Mouse (Mus musculus): Measurements from ENCODE around the gene Lrrc4c. TPM values are rescaled to one million over a fixed set of nuclear protein-coding genes. Genes with fewer than 3 reads are reported as not detected.

The Lrrc4c gene
- polyA plus RNA-seq, 1 experiment from 2014 or later = 6.7 TPM

DNA sequence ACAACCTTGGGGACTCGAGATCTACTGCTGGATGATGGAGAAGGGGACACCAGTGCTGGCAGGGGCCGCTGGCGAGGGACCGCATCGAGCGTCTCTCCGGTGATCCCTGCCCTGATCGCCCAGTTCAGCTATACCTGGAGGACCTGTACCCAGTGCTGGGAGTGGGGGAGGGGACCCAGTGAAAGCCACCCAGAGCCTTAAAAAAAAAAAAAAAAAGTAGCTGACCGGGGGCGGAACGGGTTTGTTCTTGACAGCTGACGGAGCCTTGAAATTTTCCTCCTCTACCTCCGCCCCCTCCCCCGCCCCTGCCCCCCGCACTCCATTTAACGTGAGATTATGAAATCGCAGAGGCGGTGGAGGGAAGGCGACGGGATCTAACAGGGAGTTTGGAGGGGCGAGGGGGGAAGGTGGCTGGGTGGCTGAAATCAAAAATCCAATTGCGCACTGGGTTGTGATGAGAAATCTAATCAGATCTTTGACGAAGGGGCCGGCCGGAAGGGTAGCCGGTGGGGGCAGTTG is 1149.1 kb downstream of the Lrrc4c start:
- peak; percentile 78 for DNase-seq (ENCODE audit: low spot score)
- under 1% methylated on average over 26 of the region's 26 CpGs for WGBS
- peak overlapping the region; percentile 57 for H3K9ac ChIP-seq (ENCODE audit: low read length)
- ATAC-seq (replicated peaks; ENCODE audit: low FRiP score) = peak; percentile 77
- H3K4me3 ChIP-seq (ENCODE audit: low read depth, low read length) = peak overlapping the region; percentile 44
- H3K36me3 ChIP-seq (ENCODE audit: control insufficient read depth, insufficient read depth, low read length) = no peaks in the 10 kb centered on the region
- H3K4me2 ChIP-seq (ENCODE audit: low read depth, low read length, severe bottlenecking) = peak overlapping the region; percentile 84
- no peaks in the 10 kb centered on the region for H3K9me3 ChIP-seq (ENCODE audit: control insufficient read depth, low read length)
- no peaks in the 10 kb centered on the region for H3K27me3 ChIP-seq (ENCODE audit: control insufficient read depth, insufficient read depth, low read length)
- no peaks in the 10 kb centered on the region for H3K4me1 ChIP-seq (replicated peaks; ENCODE audit: control insufficient read depth, insufficient read depth, low read length)
- peak overlapping the region; percentile 63 for H3K27ac ChIP-seq (ENCODE audit: low read depth, low read length)

DNA sequence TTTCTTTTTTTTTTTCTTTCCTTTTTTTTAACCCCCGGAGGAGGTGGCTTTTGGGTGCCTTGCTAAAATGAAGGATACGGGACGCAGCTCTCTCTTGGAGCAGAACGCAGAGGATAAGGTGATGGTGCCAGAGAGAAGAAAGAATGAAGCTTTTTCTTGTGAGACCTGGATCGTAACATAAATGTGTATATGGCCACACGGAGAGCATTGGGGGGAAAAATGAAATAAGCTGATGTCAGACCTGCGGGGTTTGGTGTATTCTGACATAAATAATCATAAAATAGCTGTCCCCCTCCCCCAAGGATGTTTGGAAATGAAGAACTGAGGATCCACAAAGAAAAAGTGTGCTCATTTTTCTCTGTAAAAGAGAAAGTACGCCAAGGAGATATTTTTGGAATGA is 1149.7 kb downstream of the Lrrc4c start:
- peak overlapping the region; percentile 84 for H3K4me2 ChIP-seq (ENCODE audit: low read depth, low read length, severe bottlenecking)
- H3K27ac ChIP-seq (ENCODE audit: low read depth, low read length) = peak overlapping the region; percentile 63; the same call in 1 of the 2 replicates
- peak overlapping the region; percentile 44 for H3K4me3 ChIP-seq (ENCODE audit: low read depth, low read length)
- 7% methylated on average over 8 of the region's 8 CpGs for WGBS
- peak overlapping the region; percentile 57 for H3K9ac ChIP-seq (ENCODE audit: low read length)
- no peak for DNase-seq (ENCODE audit: low spot score)
- H3K4me1 ChIP-seq (replicated peaks; ENCODE audit: control insufficient read depth, insufficient read depth, low read length) = no peaks in the 10 kb centered on the region
- no peaks in the 10 kb centered on the region for H3K36me3 ChIP-seq (ENCODE audit: control insufficient read depth, insufficient read depth, low read length)
- no peaks in the 10 kb centered on the region for H3K9me3 ChIP-seq (ENCODE audit: control insufficient read depth, low read length)
- ATAC-seq (replicated peaks; ENCODE audit: low FRiP score) = no peak
- no peaks in the 10 kb centered on the region for H3K27me3 ChIP-seq (ENCODE audit: control insufficient read depth, insufficient read depth, low read length)

GRCm38 (mm10) chr2:97468372-97468771 is 1150.4 kb downstream of the Lrrc4c start:
- no peaks in the 10 kb centered on the region for H3K27me3 ChIP-seq (ENCODE audit: control insufficient read depth, insufficient read depth, low read length)
- ATAC-seq (replicated peaks; ENCODE audit: low FRiP score) (no peak), DNase-seq (ENCODE audit: low spot score) (no peak)
- no peaks in the 10 kb centered on the region for H3K4me1 ChIP-seq (replicated peaks; ENCODE audit: control insufficient read depth, insufficient read depth, low read length)
- WGBS = 20% methylated on average over 5 of the region's 5 CpGs
- no peaks in the 10 kb centered on the region for H3K9me3 ChIP-seq (ENCODE audit: control insufficient read depth, low read length)
- peak overlapping the region; percentile 48; the same call in 1 of the 2 replicates for H3K9ac ChIP-seq (ENCODE audit: low read length)
- peak overlapping the region; percentile 44 for H3K4me3 ChIP-seq (ENCODE audit: low read depth, low read length)
- H3K4me2 ChIP-seq (ENCODE audit: low read depth, low read length, severe bottlenecking) = peak overlapping the region; percentile 84
- H3K27ac ChIP-seq (ENCODE audit: low read depth, low read length) = no peak overlapping the region
- no peaks in the 10 kb centered on the region for H3K36me3 ChIP-seq (ENCODE audit: control insufficient read depth, insufficient read depth, low read length)

DNA sequence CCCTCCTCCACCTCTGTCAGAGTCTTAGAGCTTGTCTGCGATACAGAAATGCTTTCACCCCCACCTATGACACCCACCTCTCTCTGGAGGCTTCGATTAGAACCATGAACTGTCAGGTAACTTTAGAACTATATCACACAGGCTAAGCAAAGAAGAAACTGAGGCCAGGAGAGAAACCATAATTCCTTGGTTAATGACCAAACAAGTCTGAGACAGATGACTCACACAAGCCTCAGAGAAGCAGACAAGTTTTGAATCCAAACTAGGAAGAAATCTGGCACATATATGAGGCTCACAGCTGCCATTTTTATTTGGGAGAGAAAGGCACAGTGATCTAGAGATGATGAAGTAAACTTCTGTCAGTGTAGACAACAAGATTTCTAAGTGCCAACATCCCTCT is 1151.4 kb downstream of the Lrrc4c start:
- no peaks in the 10 kb centered on the region for H3K27me3 ChIP-seq (ENCODE audit: control insufficient read depth, insufficient read depth, low read length)
- ATAC-seq (replicated peaks; ENCODE audit: low FRiP score) = no peak
- H3K9ac ChIP-seq (ENCODE audit: low read length) = no peak overlapping the region; the same call in 1 of the 2 replicates
- H3K9me3 ChIP-seq (ENCODE audit: control insufficient read depth, low read length) = no peaks in the 10 kb centered on the region
- H3K4me3 ChIP-seq (ENCODE audit: low read depth, low read length) = peak overlapping the region; percentile 44
- H3K27ac ChIP-seq (ENCODE audit: low read depth, low read length) = no peak overlapping the region
- no peaks in the 10 kb centered on the region for H3K36me3 ChIP-seq (ENCODE audit: control insufficient read depth, insufficient read depth, low read length)
- 55% methylated on average over 2 of the region's 2 CpGs for WGBS
- no peak for DNase-seq (ENCODE audit: low spot score)
- peak overlapping the region; percentile 84 for H3K4me2 ChIP-seq (ENCODE audit: low read depth, low read length, severe bottlenecking)
- no peaks in the 10 kb centered on the region for H3K4me1 ChIP-seq (replicated peaks; ENCODE audit: control insufficient read depth, insufficient read depth, low read length)

- Histone ChIP-seq H3K27ac (ENCODE audit: low read depth, low read length) (no peak overlapping the region), H3K36me3 (ENCODE audit: control insufficient read depth, insufficient read depth, low read length) (no peaks in the 10 kb centered on the region), H3K4me2 (ENCODE audit: low read depth, low read length, severe bottlenecking) (peak overlapping the region; percentile 29; the same call in 1 of the 2 replicates), H3K27me3 (ENCODE audit: control insufficient read depth, insufficient read depth, low read length) (no peaks in the 10 kb centered on the region), H3K4me3 (ENCODE audit: low read depth, low read length) (no peak overlapping the region), H3K9me3 (ENCODE audit: control insufficient read depth, low read length) (no peaks in the 10 kb centered on the region), H3K9ac (ENCODE audit: low read length) (no peak overlapping the region), H3K4me1 (replicated peaks; ENCODE audit: control insufficient read depth, insufficient read depth, low read length) (0 out of 2 replicates have a peak, but pooled peaks cover 2% of the 10 kb centered on the region)
- DNase-seq (ENCODE audit: low spot score) (peak; percentile 65), ATAC-seq (replicated peaks; ENCODE audit: low FRiP score) (peak; percentile 94)
- 22% methylated on average over 10 of the region's 10 CpGs for WGBS
Observed at GRCm38 (mm10) chr2:97478175-97478924, 1160.4 kb downstream of the Lrrc4c start.

GRCm38 (mm10) chr2:97478925-97479298 is 1160.9 kb downstream of the Lrrc4c start:
- Histone ChIP-seq H3K9ac (ENCODE audit: low read length) (no peak overlapping the region), H3K36me3 (ENCODE audit: control insufficient read depth, insufficient read depth, low read length) (no peaks in the 10 kb centered on the region), H3K27me3 (ENCODE audit: control insufficient read depth, insufficient read depth, low read length) (no peaks in the 10 kb centered on the region), H3K4me3 (ENCODE audit: low read depth, low read length) (no peak overlapping the region), H3K9me3 (ENCODE audit: control insufficient read depth, low read length) (no peaks in the 10 kb centered on the region), H3K4me2 (ENCODE audit: low read depth, low read length, severe bottlenecking) (no peak overlapping the region), H3K27ac (ENCODE audit: low read depth, low read length) (no peak overlapping the region), H3K4me1 (replicated peaks; ENCODE audit: control insufficient read depth, insufficient read depth, low read length) (0 out of 2 replicates have a peak, but pooled peaks cover 2% of the 10 kb centered on the region)
- 34% methylated on average over 4 of the region's 4 CpGs for WGBS
- DNase-seq (ENCODE audit: low spot score) (peak; percentile 56), ATAC-seq (replicated peaks; ENCODE audit: low FRiP score) (peak; percentile 70)

- Histone ChIP-seq H3K27me3 (ENCODE audit: control insufficient read depth, insufficient read depth, low read length) (no peaks in the 10 kb centered on the region), H3K9me3 (ENCODE audit: control insufficient read depth, low read length) (no peaks in the 10 kb centered on the region), H3K4me2 (ENCODE audit: low read depth, low read length, severe bottlenecking) (no peak overlapping the region), H3K4me1 (replicated peaks; ENCODE audit: control insufficient read depth, insufficient read depth, low read length) (no peaks in the 10 kb centered on the region), H3K36me3 (ENCODE audit: control insufficient read depth, insufficient read depth, low read length) (no peaks in the 10 kb centered on the region), H3K4me3 (ENCODE audit: low read depth, low read length) (no peak overlapping the region), H3K9ac (ENCODE audit: low read length) (no peak overlapping the region), H3K27ac (ENCODE audit: low read depth, low read length) (no peak overlapping the region)
- no peak for ATAC-seq (replicated peaks; ENCODE audit: low FRiP score)
- DNase-seq (ENCODE audit: low spot score) = no peak
- WGBS = 53% methylated on average over 1 of the region's 1 CpGs
Observed at GRCm38 (mm10) chr2:97484990-97485389, 1167.0 kb downstream of the Lrrc4c start.

DNA sequence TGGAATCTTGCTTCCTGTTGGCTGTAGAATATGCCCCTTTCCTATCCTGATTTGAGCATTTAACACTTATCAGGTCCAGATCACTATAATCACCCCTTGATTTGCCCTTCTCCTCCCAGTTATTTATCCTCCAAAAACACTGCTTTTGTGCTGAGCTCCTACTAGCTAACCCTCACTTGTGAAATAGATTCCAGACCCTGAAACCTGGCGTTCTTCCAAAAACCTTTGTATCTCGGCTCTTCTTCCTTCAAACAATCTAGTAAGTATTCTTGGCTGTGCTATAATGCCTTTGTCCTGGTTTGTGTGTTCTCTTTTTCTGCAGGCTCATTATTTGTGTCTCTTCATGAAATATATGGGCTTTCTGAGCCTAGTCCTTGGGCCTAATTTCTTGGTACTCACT is 1167.6 kb downstream of the Lrrc4c start:
- ATAC-seq (replicated peaks; ENCODE audit: low FRiP score) (no peak), DNase-seq (ENCODE audit: low spot score) (no peak)
- H3K4me1 ChIP-seq (replicated peaks; ENCODE audit: control insufficient read depth, insufficient read depth, low read length) = no peaks in the 10 kb centered on the region
- 69% methylated on average over 2 of the region's 2 CpGs for WGBS
- H3K9me3 ChIP-seq (ENCODE audit: control insufficient read depth, low read length) = no peaks in the 10 kb centered on the region
- no peak overlapping the region for H3K4me3 ChIP-seq (ENCODE audit: low read depth, low read length)
- H3K9ac ChIP-seq (ENCODE audit: low read length) = no peak overlapping the region
- H3K27ac ChIP-seq (ENCODE audit: low read depth, low read length) = no peak overlapping the region
- H3K36me3 ChIP-seq (ENCODE audit: control insufficient read depth, insufficient read depth, low read length) = no peaks in the 10 kb centered on the region
- H3K4me2 ChIP-seq (ENCODE audit: low read depth, low read length, severe bottlenecking) = no peak overlapping the region
- no peaks in the 10 kb centered on the region for H3K27me3 ChIP-seq (ENCODE audit: control insufficient read depth, insufficient read depth, low read length)

- Histone ChIP-seq H3K27ac (ENCODE audit: low read depth, low read length) (no peak overlapping the region), H3K4me2 (ENCODE audit: low read depth, low read length, severe bottlenecking) (no peak overlapping the region), H3K4me3 (ENCODE audit: low read depth, low read length) (no peak overlapping the region), H3K27me3 (ENCODE audit: control insufficient read depth, insufficient read depth, low read length) (no peaks in the 10 kb centered on the region), H3K4me1 (replicated peaks; ENCODE audit: control insufficient read depth, insufficient read depth, low read length) (no peaks in the 10 kb centered on the region), H3K36me3 (ENCODE audit: control insufficient read depth, insufficient read depth, low read length) (no peaks in the 10 kb centered on the region), H3K9ac (ENCODE audit: low read length) (no peak overlapping the region), H3K9me3 (ENCODE audit: control insufficient read depth, low read length) (no peaks in the 10 kb centered on the region)
- WGBS = 37% methylated on average over 5 of the region's 5 CpGs
- DNase-seq (ENCODE audit: low spot score) (no peak), ATAC-seq (replicated peaks; ENCODE audit: low FRiP score) (peak; percentile 52)
Observed at GRCm38 (mm10) chr2:97487567-97487966, 1169.6 kb downstream of the Lrrc4c start.

Data from forebrain, embryonic 11.5 days (tissue).